Mouse (Mus musculus) T-helper 17 cell (primary cell): ENCODE measurements at regions not wholly inside any gene's neighbourhood (a gene's known extent, or its start where the extent isn't known, plus 50 kb on each side); places are given as distances from the start of the nearest gene placed in this dataset.

Source experiments
- in situ Hi-C, 2 experiments: fragments of 300-600 bp; cut with MboI, MseI; formaldehyde crosslinking; loops; 1 replicate in 1 of 2; 2 replicates in 1 of 2; pipeline ENCODE4 v1.15.1; 2025; ENCODE audit warnings: high pct_unique_total_duplicates in 2 of 2

- in situ Hi-C loops, result no loop called here
Measured at GRCm38 (mm10) chr9:74342176-74342575, 232.0 kb downstream of the Wdr72 start.

GRCm38 (mm10) chr9:74345027-74345426 is 234.9 kb downstream of the Wdr72 start:
- in situ Hi-C loops, result no loop called here

- in situ Hi-C loops, result no loop called here
Measured at GRCm38 (mm10) chr9:74348776-74349175, 238.6 kb downstream of the Wdr72 start.

GRCm38 (mm10) chr9:74365930-74366438 is 255.8 kb downstream of the Wdr72 start:
- in situ Hi-C loops, result no loop called here

GRCm38 (mm10) chr9:74376191-74376590 is 266.0 kb downstream of the Wdr72 start:
- in situ Hi-C loops, result no loop called here

DNA sequence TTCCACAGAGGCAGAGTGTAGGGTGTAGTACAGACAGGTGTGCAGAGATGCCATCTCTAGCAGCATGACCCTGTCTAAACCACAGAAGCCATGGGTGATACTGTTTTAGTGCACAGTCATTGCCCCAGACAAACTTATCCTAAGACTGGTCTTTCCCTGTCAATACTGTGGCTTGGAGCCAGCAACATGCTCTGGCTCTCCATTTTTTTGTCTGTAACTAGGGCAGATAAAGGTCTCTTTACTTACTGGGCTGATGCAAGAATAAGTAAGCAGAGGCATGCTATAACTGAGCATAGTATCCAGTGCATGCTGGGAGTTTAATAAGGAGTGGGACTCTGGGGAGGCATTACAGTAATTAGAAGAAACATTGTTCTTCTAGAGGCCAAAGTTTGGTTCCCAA is 267.0 kb downstream of the Wdr72 start:
- in situ Hi-C loops, result no loop called here

DNA sequence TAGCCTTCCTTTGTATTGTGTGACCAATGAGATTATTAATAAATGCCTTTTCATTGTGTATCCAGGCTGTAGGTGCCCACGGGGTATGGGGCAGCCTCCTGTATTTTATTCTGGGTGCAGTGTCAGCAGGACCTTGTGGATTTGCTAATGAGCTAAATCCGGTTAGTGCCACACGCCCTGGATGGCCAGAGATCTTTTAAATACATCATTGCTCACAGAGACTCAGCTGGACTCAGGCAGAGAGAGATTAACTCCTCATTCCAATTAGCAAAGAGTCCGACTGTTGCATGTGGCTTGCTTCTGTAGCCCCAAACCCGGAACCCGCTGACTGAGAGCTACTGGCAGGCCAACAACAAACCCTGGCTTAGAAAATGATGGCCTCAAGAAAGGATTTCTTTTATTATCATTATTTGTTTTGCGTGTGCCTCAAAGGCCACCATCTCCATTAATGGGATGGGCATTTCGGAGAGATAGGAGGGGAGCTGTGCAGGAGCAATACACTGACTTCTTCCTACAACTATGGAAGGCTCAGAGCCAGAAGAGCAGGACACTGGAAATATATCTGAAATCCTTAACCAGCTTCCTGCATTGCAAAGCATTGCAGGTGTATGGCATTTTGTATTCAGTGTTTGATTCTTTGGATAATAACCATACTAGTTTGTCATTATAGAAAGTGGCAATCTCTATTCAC is 274.2 kb downstream of the Wdr72 start:
- in situ Hi-C loops, result no loop called here

DNA sequence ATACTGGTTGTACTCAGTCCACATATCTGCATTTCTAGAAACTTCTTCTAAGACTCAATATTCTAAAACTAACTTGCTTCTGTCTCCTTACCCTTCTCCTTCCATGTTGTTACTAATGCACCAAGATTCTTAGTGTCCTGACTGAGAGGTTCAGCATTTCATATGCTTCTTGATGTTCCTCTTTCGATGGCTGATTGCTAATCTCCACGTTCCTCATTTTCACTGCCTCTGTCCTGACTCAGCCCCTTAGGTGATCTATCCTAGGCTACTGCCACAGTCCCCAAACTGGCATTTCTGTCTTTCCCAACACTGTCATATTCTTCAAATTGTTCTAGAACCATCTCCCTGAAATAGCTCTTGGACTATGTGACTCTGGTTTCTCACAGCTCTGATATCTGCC is 315.4 kb downstream of the Wdr72 start:
- in situ Hi-C loops, result loop anchor here in 1 of 2 experiments (10.0 kb wide), 1 partner anchor 1449 kb away; no protein-coding TSS in a partner anchor

GRCm38 (mm10) chr9:74449981-74450380 is 339.8 kb downstream of the Wdr72 start:
- in situ Hi-C loops, result no loop called here

DNA sequence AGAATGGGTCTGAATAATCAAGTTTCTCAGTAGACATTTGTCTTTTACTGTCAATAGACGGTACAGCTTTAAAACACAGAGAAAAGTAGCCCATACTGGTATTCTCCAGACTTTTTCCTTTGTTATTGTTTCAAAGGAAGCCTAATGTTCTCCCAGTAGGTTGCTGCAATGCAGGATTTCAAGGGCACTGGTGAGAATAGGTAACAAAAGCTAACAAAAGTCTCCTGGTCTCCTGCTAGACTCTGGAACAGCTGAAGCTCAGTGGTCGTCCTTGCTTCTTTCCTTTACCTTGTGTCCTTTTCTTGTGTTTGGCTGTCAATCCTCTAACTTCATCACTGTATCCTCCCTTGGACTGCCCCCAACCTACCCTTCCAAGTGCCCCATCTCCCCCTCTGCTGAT is 350.9 kb downstream of the Wdr72 start:
- in situ Hi-C loops, result no loop called here

- in situ Hi-C loops, result no loop called here
Measured at GRCm38 (mm10) chr9:74476830-74477229, 366.7 kb downstream of the Wdr72 start.

- in situ Hi-C loops, result no loop called here
Measured at GRCm38 (mm10) chr9:74479273-74479672, 369.1 kb downstream of the Wdr72 start.

GRCm38 (mm10) chr9:74513887-74514286 is 347.8 kb upstream of the Onecut1 start:
- in situ Hi-C loops, result no loop called here

- in situ Hi-C loops, result no loop called here
Measured at GRCm38 (mm10) chr9:74528550-74528949, 333.2 kb upstream of the Onecut1 start.

- in situ Hi-C loops, result no loop called here
Measured at GRCm38 (mm10) chr9:74530317-74530716, 331.4 kb upstream of the Onecut1 start.

- in situ Hi-C loops, result no loop called here
Measured at GRCm38 (mm10) chr9:74530748-74531147, 331.0 kb upstream of the Onecut1 start.

- in situ Hi-C loops, result no loop called here
Measured at GRCm38 (mm10) chr9:74531986-74532385, 329.7 kb upstream of the Onecut1 start.

GRCm38 (mm10) chr9:74534976-74535375 is 326.7 kb upstream of the Onecut1 start:
- in situ Hi-C loops, result no loop called here

GRCm38 (mm10) chr9:74556116-74556515 is 305.6 kb upstream of the Onecut1 start:
- in situ Hi-C loops, result no loop called here

DNA sequence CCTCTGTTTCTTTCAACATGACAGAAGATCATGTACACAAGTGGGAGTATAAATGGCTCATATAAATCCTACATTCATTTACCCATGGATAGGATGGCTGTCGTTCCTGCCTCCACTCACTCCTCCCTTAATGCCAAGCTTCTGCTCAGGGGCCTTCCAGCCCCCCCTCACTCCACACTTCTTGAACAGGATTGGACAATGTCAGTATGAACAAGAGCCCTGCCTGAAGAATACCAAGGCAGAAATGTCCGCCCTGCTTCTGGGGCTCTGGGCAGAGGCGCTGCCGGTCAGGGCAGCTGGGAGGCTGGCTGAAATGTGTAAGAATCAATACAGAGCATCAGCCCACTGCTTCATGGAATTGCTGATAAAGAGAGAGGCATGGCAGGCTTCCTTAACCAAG is 269.0 kb upstream of the Onecut1 start:
- in situ Hi-C loops, result no loop called here

- in situ Hi-C loops, result no loop called here
Measured at GRCm38 (mm10) chr9:74593970-74594369, 267.8 kb upstream of the Onecut1 start.

GRCm38 (mm10) chr9:74604415-74604814 is 257.3 kb upstream of the Onecut1 start:
- in situ Hi-C loops, result no loop called here

DNA sequence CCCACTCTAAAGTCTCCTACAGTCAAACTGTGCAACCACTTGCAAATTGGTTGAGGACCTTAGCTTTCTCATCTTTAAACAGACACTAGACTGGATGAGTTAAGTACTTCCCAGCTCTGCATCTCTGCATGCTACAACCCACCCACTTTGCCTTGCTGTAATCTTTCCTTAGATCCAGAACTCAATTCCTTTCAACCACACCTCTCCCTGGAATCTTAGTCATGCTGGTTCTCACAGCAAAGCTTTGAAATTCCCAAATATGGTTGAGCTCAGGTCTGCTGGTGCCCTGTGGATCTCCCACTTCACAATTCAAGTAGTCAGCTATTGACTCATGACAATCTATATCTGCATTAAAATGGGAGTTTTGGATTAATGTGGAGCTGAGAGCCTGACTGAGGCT is 239.8 kb upstream of the Onecut1 start:
- in situ Hi-C loops, result no loop called here

DNA sequence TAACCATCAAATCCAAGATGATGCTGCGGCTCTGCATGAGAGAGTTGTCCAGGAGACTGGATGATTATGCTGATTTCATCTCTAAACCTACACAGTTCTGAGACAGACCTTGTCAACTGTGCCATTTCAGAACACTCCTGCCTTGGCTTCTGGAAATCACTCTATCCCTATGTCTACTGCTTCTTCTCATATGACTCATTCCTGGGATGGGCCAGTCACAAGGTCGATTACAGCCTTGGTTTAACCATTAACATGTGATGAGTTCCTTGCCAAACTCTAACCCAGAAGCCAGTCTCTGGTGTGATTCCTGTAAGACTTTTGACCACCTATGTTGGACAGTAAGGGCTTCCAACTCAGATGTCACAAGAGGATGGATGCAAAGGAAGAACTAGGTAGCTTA is 216.3 kb upstream of the Onecut1 start:
- in situ Hi-C loops, result no loop called here
